Mouse (Mus musculus): Measurements from ENCODE around the gene Pex19.

DNA sequence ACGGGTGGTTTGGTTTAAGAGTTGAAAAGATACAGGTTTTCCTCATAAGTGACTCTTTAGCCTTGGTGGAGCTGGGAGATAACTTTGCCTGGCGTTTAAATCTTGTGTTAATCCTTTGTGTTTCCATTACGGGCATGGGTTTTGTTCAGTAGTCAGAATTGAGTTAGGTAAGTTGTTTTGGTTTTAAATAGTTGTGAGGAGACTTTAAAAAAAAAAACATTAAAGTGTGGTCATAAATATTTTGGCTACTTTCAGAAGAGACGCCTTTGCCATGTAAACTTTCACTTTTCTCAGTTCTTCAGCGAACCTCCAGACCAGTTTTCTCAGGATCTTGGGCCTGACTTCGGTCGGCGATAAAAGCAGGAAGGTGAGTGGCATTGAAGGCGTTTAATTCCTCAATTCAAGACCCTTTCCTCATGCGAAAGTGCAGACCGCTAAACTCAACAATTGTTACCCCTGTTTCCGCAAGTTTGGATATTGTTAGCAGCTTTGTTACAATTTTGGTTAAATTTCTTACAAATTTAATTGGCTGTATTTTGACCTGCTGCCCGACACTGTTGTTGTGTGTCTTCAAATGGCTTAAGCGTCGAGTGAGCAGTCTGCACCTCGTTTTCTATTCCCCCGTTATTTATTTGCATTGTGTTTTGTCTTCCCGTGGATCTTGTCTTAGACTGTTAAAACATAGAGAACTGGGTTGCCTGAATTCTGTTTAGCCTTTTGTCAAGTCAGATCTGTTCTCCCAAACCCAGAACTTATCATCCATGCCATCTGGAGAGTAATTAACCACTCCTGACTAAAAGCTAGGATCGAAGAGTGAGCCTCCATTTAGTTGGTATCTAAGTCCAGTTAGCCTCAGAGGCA is 22.6 kb downstream of the Pex19 start:
- TF ChIP-seq POLR2A (IDR thresholded peaks at IDR 0.05; ENCODE audit: low read depth, low read length) (no peak), CTCF (IDR thresholded peaks at IDR 0.05; ENCODE audit: extremely low read depth, insufficient read depth, insufficient read length, insufficient replicate concordance) (no peak)
